Mouse (Mus musculus) forebrain, embryonic 13.5 days (tissue): ENCODE data around the gene Flt3. TPM values are rescaled to one million over a fixed set of nuclear protein-coding genes. Genes with fewer than 3 reads are reported as not detected.
A peak's percentile ranks its signal among the peaks of the same experiment; 100 is the strongest.

ENCODE experiments used
- ATAC-seq: fragments of 200-750 bp; cut with Nextera tagmentation; 2 replicates; pipeline ENCODE4 v1.8.0; 2017
- H3K27ac ChIP-seq: fragments of 300-500 bp; sonication (generic); 2 replicates; pipeline ENCODE4 v1.5.1; 2015; ENCODE audit warnings: inconsistent platforms, mild to moderate bottlenecking, moderate library complexity
- H3K27me3 ChIP-seq: fragments of 300-500 bp; sonication (generic); 2 replicates; pipeline ENCODE4 v1.6.1; 2015; ENCODE audit warnings: mild to moderate bottlenecking, inconsistent platforms
- H3K36me3 ChIP-seq: fragments of 300-500 bp; sonication (generic); 2 replicates; pipeline ENCODE4 v1.6.1; 2015; ENCODE audit warnings: mild to moderate bottlenecking, inconsistent platforms; ENCODE audit not compliant: poor library complexity, severe bottlenecking
- H3K4me1 ChIP-seq: fragments of 300-500 bp; sonication (generic); 2 replicates; pipeline ENCODE4 v1.6.1; 2015; ENCODE audit warnings: inconsistent platforms
- H3K4me2 ChIP-seq: fragments of 300-500 bp; sonication (generic); 2 replicates; pipeline ENCODE4 v1.6.1; 2015; ENCODE audit warnings: inconsistent platforms, mild to moderate bottlenecking, moderate library complexity
- H3K4me3 ChIP-seq: fragments of 300-500 bp; sonication (generic); 2 replicates; pipeline ENCODE4 v1.5.1; 2015; ENCODE audit warnings: mild to moderate bottlenecking, inconsistent platforms
- H3K9ac ChIP-seq: fragments of 300-500 bp; sonication (generic); 2 replicates; pipeline ENCODE4 v1.6.1; 2015; ENCODE audit warnings: mild to moderate bottlenecking, inconsistent platforms
- H3K9me3 ChIP-seq: fragments of 300-500 bp; sonication (generic); replicated peaks from 2 replicates; pipeline ENCODE4 v1.6.1; 2016; ENCODE audit warnings: inconsistent platforms
- WGBS: fragments of 180-500 bp; shearing (Covaris S2); methylation state at CpG from one replicate; pipeline ENCODE4 v1.1.7; 2015; 5-methylcytosine and 5-hydroxymethylcytosine counted together
- polyA plus RNA-seq: library from polyadenylated mRNA; unstranded; fragments of >200 nt; fragmentation: Nextera tagmentation; extraction: Ambion mirVana; gene quantifications from 2 replicates; pipeline ENCODE4 v1.2.1, GENCODE M21; 2015

The Flt3 gene
- polyA plus RNA-seq, 1 experiment from 2014 or later, result 0.04 TPM

- Histone ChIP-seq H3K27me3 (no peaks in the 10 kb centered on the region), H3K36me3 (no peaks in the 10 kb centered on the region), H3K4me1 (peaks cover 61% of the 10 kb centered on the region), H3K9me3 (no peaks in the 10 kb centered on the region), H3K9ac (no peak overlapping the region), H3K4me2 (no peak overlapping the region), H3K4me3 (no peak overlapping the region), H3K27ac (no peak overlapping the region)
- no peak for ATAC-seq
- 91% methylated on average over 8 of the region's 8 CpGs for WGBS
These were observed 32.6 kb upstream of the Flt3 start for GRCm38 (mm10) chr5:147432927-147433326.

DNA sequence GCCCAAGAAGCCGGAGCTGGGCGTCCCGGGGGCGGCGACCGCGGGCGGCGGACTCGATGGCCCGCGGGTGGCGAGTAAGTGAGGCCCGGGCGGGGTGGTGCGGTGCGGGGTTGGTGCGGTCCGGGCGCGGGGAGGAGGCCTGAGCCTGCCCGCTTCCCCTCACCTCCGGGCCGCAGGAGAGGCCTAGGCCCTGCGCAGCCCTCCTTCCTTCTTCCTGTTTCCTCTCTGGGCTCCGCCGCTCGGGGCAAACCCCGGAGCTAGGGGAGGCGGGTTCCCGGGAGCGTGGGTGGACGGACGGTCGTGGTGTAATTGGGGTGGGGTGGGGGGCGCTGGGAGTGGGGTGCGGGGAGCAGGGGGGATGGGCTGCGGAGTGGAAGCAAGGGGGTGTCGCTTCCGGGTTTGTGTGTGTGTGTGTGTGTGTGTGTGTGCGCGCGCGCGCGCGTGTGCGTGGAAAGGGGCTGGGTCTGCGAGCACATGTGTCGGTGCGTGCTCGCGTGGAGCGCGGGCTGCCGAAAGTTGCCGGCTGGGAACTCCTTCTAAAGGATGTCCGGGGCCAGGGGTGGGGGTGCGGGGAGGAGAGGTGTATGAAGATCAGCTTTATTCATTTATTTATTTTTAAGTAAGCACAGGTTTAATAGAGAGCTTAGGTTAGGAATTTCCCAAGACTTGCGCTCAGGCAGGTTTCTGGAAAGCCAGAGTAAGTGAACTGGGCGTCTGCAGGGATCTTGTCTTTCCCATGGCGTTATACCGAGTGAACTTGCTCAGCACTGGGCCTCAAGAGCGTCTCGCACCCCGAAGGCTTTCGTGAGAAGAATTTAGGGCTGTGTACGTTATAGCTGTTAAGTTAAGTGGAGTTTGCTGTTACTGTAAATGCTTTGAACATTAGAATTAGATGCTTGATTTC lies 30.9 kb upstream of the Flt3 start:
- ATAC-seq, result peak; percentile 69
- Histone ChIP-seq H3K27ac (peak overlapping the region; percentile 98), H3K27me3 (no peaks in the 10 kb centered on the region), H3K4me3 (peak overlapping the region; percentile 84), H3K4me2 (peak overlapping the region; percentile 81), H3K9me3 (no peaks in the 10 kb centered on the region), H3K36me3 (no peaks in the 10 kb centered on the region), H3K9ac (peak overlapping the region; percentile 93), H3K4me1 (peaks cover 44% of the 10 kb centered on the region)
- under 1% methylated on average over 24 of the region's 68 CpGs for WGBS

DNA sequence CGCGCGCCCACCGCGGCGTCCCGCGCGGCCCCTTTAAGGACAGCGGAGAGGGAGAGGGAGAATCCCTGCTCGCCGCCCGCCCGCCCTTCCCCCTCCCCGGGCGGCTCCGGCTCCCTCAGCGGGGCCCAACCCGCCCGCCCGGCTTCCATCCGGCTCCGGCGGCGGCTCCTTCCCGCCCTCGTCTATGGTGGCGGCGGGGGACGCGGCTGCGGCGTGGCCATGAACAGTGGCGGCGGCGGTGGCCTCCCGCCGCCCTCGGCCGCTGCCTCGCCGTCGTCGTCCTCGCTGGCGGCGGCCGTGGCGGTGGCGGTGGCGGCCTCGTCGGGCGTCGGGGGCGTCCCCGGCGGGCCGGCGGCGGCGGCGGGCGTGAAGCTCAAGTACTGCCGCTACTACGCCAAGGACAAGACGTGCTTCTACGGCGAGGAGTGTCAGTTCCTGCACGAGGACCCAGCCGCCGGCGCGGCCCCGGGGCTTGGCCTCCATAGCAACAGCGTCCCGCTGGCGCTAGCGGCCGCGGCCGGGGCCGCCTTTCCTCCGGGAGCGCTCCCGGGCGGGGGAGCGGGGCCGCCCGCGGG lies 30.2 kb upstream of the Flt3 start:
- peak overlapping the region; percentile 93 for H3K9ac ChIP-seq
- peak overlapping the region; percentile 81 for H3K4me2 ChIP-seq
- no peaks in the 10 kb centered on the region for H3K9me3 ChIP-seq
- ATAC-seq, result peak; percentile 90
- H3K27me3 ChIP-seq, result no peaks in the 10 kb centered on the region
- H3K27ac ChIP-seq, result peak overlapping the region; percentile 98
- WGBS, result under 1% methylated on average over 54 of the region's 91 CpGs
- H3K36me3 ChIP-seq, result no peaks in the 10 kb centered on the region
- H3K4me3 ChIP-seq, result peak overlapping the region; percentile 84
- H3K4me1 ChIP-seq, result peaks cover 37% of the 10 kb centered on the region

- H3K27ac ChIP-seq, result peak within 1 kb of the TSS; percentile 98
- H3K36me3 ChIP-seq, result no peaks in the 10 kb centered on the region
- peak within 1 kb of the TSS; percentile 81 for H3K4me2 ChIP-seq
- no peaks in the 10 kb centered on the region for H3K9me3 ChIP-seq
- no peaks in the 10 kb centered on the region for H3K27me3 ChIP-seq
- WGBS, result under 1% methylated on average over 51 of the region's 51 CpGs
- peak within 1 kb of the TSS; percentile 93 for H3K9ac ChIP-seq
- H3K4me3 ChIP-seq, result peak within 1 kb of the TSS; percentile 84
- peak; percentile 90 for ATAC-seq
- H3K4me1 ChIP-seq, result peaks cover 30% of the 10 kb centered on the region
These were observed 29.4 kb upstream of the Flt3 start, which contains the start of gene Pan3 for GRCm38 (mm10) chr5:147429535-147430305. Gene Pan3, plus strand, starts transcription at chr5:147430161.

- Histone ChIP-seq H3K4me3 (no peak overlapping the region), H3K4me1 (peaks cover 9% of the 10 kb centered on the region), H3K27ac (no peak overlapping the region), H3K9me3 (no peaks in the 10 kb centered on the region), H3K36me3 (no peaks in the 10 kb centered on the region), H3K27me3 (no peaks in the 10 kb centered on the region), H3K4me2 (no peak overlapping the region), H3K9ac (no peak overlapping the region)
- ATAC-seq, result no peak
- 80% methylated on average over 4 of the region's 4 CpGs for WGBS
These were observed 25.9 kb upstream of the Flt3 start for GRCm38 (mm10) chr5:147426048-147426805.

DNA sequence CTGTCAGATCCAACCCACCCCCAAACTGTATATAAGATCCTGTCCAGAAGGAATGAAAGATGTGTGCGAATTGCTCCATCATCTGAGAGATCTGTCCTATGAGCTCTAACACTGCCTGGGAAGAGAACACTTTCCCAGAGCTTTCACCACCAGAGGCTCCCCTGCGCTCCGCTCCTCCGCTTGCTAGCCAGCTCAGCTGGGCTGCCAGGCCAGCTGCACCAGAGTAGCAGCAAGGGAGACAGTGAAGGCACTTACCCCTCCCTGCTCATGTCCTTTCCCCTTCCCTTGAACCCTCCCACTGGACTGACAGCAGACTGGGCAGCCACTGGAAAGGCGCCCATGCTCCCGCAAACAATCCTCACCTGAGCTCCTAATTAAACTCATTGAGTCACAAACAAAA lies 23.3 kb upstream of the Flt3 start:
- H3K9me3 ChIP-seq, result no peaks in the 10 kb centered on the region
- no peaks in the 10 kb centered on the region for H3K36me3 ChIP-seq
- no peak overlapping the region for H3K27ac ChIP-seq
- ATAC-seq, result no peak
- H3K9ac ChIP-seq, result no peak overlapping the region
- no peaks in the 10 kb centered on the region for H3K27me3 ChIP-seq
- 35% methylated on average over 6 of the region's 6 CpGs for WGBS
- no peak overlapping the region for H3K4me2 ChIP-seq
- no peak overlapping the region for H3K4me3 ChIP-seq
- peaks cover under 1% of the 10 kb centered on the region; the same call in 1 of the 2 replicates for H3K4me1 ChIP-seq

GRCm38 (mm10) chr5:147418394-147419121 lies 18.3 kb upstream of the Flt3 start:
- Histone ChIP-seq H3K4me1 (no peaks in the 10 kb centered on the region), H3K9me3 (no peaks in the 10 kb centered on the region), H3K4me2 (no peak overlapping the region), H3K27ac (no peak overlapping the region), H3K4me3 (no peak overlapping the region), H3K9ac (no peak overlapping the region), H3K36me3 (no peaks in the 10 kb centered on the region), H3K27me3 (no peaks in the 10 kb centered on the region)
- 58% methylated on average over 10 of the region's 10 CpGs for WGBS
- ATAC-seq, result no peak

DNA sequence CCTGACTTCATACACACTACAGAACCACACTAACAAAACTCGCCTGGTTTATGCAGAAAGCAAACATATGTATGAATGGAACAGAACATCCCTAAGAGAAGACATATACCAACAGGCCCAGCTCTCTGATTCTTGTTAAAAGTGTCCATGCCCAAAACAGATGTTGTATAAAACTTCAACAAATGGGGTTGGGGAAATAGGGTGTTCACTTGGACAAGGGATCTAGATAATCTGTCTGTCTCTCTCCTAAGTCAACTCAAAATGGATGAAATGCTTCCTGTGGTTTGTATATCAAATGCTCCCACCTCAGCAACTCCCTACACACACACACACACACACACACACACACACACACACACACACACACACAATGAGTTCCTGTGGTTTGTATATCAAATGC lies 17.7 kb upstream of the Flt3 start:
- Histone ChIP-seq H3K27me3 (no peaks in the 10 kb centered on the region), H3K9ac (no peak overlapping the region), H3K4me3 (no peak overlapping the region), H3K4me2 (no peak overlapping the region), H3K4me1 (no peaks in the 10 kb centered on the region), H3K9me3 (no peaks in the 10 kb centered on the region), H3K36me3 (no peaks in the 10 kb centered on the region), H3K27ac (no peak overlapping the region)
- no peak for ATAC-seq
- 72% methylated on average over 1 of the region's 1 CpGs for WGBS

GRCm38 (mm10) chr5:147410585-147410984 lies 10.3 kb upstream of the Flt3 start:
- no peak for ATAC-seq
- no peaks in the 10 kb centered on the region for H3K36me3 ChIP-seq

DNA sequence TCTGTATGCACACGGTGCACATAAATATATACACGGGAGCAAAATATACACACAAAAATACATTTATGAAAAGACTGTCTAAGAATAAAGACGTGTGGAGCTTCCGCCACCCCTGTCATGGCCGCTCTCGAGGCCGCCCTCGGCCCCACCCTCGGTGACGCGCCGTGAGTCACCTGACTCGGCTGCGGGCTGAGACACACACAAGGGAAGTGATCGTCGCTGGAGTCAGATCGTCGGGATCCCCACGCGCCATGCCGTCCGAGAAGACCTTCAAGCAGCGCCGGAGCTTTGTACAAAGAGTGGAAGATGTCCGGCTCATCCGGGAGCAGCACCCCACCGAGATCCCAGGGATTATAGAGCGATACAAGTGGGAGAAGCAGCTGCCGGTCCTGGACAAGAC lies 8.4 kb upstream of the Flt3 start:
- Histone ChIP-seq H3K27me3 (no peaks in the 10 kb centered on the region), H3K4me2 (0 out of 2 replicates have a peak overlapping the region, but pooled peaks have one; percentile 5), H3K4me1 (no peaks in the 10 kb centered on the region), H3K27ac (no peak overlapping the region), H3K9ac (no peak overlapping the region), H3K9me3 (no peaks in the 10 kb centered on the region), H3K4me3 (no peak overlapping the region), H3K36me3 (no peaks in the 10 kb centered on the region)
- 63% methylated on average over 29 of the region's 29 CpGs for WGBS
- ATAC-seq, result no peak

More at GRCm38 (mm10) chr5:147410585-147410984, 10.3 kb upstream of the Flt3 start:
- H3K4me3 ChIP-seq, result no peak overlapping the region
- H3K9me3 ChIP-seq, result no peaks in the 10 kb centered on the region
- H3K27me3 ChIP-seq, result no peaks in the 10 kb centered on the region
- H3K4me2 ChIP-seq, result no peak overlapping the region
- no peaks in the 10 kb centered on the region for H3K4me1 ChIP-seq
- H3K9ac ChIP-seq, result no peak overlapping the region
- 87% methylated on average over 6 of the region's 6 CpGs for WGBS
- H3K27ac ChIP-seq, result no peak overlapping the region

DNA sequence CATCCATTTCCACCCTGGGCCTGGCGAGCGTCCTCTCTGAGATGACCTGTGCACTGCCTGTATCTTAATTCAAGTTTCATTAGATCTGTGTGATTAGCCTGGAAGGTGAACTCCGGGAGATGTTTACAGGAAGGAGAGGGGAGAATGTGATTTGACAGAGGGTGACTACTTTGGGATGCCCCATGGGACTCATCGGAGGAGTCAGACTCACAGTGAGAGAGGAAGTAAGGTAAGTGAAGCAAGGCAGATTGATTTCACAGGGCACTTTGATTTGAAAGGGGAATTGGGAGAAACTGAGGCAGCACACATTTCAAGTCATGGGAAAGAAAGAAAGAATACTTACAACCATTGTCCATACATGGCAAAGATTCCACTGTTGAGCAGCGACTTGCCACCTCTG lies 5.8 kb upstream of the Flt3 start:
- no peak for ATAC-seq
- 88% methylated on average over 5 of the region's 5 CpGs for WGBS
- peaks cover 14% of the 10 kb centered on the region for H3K27me3 ChIP-seq

More for the DNA sequence above, 5.8 kb upstream of the Flt3 start:
- no peak overlapping the region for H3K9ac ChIP-seq
- H3K9me3 ChIP-seq, result no peaks in the 10 kb centered on the region
- H3K4me3 ChIP-seq, result no peak overlapping the region
- H3K36me3 ChIP-seq, result no peaks in the 10 kb centered on the region
- H3K4me2 ChIP-seq, result no peak overlapping the region
- no peaks in the 10 kb centered on the region for H3K4me1 ChIP-seq
- H3K27ac ChIP-seq, result no peak overlapping the region
